Mouse (Mus musculus): Measurements from ENCODE around the gene Gpx6.

The Gpx6 gene

DNA sequence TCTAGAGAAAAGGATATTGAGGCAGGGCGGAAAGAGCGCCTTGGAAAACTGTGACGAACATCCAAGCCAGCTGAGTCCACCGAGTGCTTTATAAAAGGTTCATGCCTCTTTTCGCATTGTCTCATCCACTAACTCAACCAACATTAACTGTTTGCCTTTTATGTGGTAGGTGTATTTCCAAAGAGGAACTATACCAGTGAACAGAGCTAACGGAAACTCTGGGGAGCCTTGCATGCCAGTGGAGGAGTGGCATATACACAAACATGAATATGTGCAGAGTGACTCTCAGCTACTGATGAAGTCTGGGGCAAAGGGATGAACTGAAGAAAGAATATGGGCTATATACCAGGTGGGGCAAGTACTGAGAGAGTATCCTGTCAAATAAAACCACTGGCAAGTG is 11.5 kb downstream of the Gpx6 start:
- DNase-seq (ENCODE audit: low spot score) = no peak

DNA sequence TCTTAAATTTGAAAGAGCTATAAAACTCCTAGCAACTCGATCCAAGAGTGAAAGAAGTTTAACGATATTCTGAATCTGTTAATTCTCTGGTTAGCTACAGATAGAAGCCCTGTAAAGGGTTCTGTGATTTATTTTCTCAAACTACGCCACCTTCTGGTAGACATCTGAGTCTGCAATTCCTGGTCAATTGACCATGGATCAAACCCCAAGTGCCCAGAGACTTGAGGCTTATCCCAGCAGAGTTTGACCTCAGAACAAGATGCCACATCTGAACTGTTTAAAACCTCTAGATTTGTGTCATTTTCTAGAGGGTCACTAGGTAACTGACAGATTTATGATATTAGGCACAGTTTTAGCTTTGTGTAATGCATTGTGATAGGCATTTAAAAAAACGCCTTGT is 14.3 kb downstream of the Gpx6 start:
- no peak for DNase-seq (ENCODE audit: low spot score)

DNA sequence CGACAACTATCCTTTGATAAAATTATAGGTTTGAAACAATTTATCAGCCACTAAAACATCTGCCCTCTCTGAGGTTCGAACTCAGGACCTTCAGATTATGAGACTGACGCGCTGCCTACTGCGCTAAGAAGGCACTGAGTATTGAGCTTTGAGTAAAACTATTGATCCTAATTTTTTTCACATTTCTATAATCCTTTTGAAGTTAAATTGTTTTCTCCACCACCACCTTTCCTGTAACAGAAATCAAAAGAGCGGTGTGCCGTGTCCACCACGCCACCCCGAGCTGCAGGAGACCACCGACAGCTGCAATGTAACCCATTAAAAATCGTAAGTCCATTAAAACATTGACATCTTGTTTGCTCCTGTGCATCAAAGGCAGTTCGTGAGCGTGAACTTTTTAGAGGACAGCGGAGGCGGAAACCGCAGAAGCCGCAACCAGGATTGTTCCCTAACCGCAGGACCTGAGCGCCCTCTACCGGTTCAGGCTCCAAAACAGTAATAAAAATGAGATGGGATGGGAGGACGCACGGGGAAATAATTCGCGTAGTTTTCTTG is 14.8 kb downstream of the Gpx6 start:
- DNase-seq (ENCODE audit: low spot score) = peak; percentile 77

DNA sequence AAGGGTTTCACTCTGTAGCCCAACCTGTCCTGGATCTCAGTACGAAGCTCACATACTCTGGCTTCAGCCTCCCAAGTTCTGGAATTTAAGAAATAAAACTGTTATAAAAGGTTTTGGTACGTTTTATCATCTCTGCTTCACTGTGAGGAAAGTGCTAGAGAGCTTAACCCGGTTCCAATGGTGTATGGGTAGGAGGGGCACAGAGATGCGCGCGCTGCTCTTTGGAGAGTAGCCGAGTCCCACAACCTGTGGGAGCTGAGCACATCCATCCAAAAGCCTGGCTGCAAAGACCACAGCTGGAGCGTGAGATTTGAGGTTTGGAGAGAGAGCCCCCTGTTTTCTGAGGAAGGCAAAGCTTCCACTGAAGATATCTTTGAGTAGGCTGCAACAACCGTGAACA is 15.5 kb downstream of the Gpx6 start:
- DNase-seq (ENCODE audit: low spot score) = no peak

DNA sequence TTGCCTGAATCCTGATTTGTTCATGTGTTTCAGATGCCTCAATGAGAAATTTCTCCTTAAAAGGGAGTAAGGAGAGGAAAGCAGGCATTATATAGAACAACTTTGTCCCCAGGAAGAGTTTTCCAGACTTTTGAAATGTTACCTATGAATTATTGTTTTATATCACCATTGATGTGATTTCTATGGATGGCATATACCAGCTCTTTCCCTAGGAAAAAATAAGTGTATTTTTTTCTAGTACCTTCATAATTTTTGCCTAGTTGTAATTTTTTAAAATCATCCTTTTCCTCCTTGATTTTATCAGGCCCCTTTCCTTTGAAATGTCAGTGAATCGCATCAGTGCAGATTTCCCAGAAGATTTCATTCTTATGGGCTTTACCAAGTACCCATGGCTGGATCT is 34.7 kb downstream of the Gpx6 start, which contains the start of gene Olfr1367:
Gene Olfr1367, plus strand, starts transcription at position 301 of the 400 bp plus-strand sequence.
- DNase-seq (ENCODE audit: low spot score) = no peak

DNA sequence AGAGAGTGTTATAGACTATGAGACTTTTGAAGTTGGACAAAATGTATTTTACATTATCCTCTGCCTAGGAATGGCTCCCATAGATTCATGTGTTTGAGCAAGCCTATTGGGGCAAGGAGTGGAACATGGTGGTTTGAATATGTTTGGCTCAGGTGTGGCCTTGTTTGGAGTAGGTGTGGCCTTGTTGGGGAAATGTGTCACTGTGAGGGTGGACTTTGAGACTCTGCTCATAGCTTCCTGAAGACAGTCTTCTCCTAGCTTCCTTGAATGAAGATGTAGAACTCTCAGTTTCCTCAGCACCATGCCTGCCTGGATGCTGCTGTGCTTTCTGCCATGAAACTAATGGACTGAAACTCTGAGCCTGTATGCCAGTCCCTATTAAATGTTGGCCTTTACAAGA is 38.7 kb downstream of the Gpx6 start:
- no peak for DNase-seq (ENCODE audit: low spot score)

DNA sequence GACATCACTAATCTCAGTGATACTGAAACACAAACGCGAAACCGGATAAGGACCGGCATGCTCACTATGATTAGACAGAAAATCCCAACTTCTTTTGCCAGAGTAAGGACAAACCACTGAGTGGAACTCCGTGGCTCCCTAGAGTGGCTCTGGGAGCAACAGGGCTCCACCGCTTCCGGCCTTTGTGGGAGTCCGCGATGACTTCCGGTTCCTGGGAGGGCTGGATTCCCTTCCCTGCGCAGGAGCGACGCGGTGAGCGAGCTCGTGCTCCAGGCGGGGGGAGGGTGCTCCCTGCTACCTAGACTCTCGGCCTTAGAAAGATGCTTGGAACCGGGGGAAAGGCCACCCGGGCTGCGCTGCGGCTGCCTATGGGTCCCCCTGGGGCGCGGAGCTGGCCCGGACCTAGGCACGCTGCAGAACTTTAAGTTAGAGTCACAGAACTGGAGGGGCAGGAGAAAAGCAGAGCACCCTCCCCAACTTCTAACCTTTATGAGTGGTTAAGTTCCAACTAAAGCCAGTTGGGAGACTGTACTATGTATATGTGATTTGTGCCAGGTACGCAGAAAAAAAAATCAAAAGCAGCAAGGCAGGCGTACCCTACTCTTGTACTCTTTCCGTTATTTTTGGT is 50.8 kb downstream of the Gpx6 start, which contains the start of gene Zscan12:
Gene Zscan12, plus strand, starts transcription at position 200 of the 628 bp plus-strand sequence.
- DNase-seq (ENCODE audit: low spot score) = peak; percentile 87

DNA sequence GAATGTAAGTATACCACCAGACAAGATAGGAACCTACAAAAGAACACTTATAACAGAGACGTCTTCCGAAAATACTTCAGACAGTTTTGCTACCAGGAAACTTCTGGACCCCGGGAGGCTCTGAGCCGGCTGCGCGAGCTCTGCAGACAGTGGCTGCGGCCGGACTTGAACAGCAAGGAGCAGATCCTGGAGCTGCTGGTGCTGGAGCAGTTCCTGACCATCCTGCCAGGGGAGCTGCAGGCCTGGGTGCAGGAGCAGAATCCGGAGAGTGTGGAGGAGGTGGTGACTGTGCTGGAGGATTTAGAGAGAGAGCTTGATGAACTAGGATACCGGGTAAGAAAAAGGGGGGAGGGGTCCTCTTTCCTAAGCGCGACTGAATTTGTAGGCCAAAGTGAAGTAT is 51.8 kb downstream of the Gpx6 start:
- DNase-seq (ENCODE audit: low spot score) = peak; percentile 10

DNA sequence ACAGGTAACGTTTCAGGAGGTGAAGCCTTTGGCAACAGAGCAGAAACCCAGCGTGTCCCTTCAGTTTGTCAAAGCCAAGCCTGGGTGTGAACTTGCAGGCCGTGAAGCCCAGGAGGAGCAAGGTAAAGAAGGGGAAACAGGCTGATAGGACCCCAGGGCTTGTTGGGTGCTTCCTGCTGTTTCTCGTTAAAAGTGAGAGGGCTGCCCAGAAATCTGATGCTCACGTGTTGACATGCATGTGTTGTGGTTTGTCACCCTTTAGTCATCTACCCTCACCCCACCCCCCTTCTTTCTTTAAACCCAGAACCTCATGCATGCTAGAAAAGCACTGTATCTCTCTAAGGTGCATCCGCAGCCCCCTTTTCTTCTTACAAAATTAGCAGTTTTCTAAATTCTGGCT is 54.7 kb downstream of the Gpx6 start:
- DNase-seq (ENCODE audit: low spot score) = no peak

All from ovary, postnatal 36 days (tissue).